Mouse (Mus musculus): Measurements from ENCODE around the gene Gtf3c1.
"Not testable (repeated sequence)": the region's sequence is repeated elsewhere in the genome, so short reads cannot be mapped to it uniquely, and the experiment has no call there.

The Gtf3c1 gene

GRCm38 (mm10) chr7:125707593-125708022, at the start of gene Gtf3c1, which contains the start of gene D430042O09Rik:
TSS of gene Gtf3c1 (minus strand) at chr7:125707780.
TSS of gene D430042O09Rik (plus strand) at chr7:125707888.
- DNase-seq = peak; percentile 100

GRCm38 (mm10) chr7:125756806-125757205, 49.2 kb upstream of the Gtf3c1 start:
- DNase-seq = no peak

DNA sequence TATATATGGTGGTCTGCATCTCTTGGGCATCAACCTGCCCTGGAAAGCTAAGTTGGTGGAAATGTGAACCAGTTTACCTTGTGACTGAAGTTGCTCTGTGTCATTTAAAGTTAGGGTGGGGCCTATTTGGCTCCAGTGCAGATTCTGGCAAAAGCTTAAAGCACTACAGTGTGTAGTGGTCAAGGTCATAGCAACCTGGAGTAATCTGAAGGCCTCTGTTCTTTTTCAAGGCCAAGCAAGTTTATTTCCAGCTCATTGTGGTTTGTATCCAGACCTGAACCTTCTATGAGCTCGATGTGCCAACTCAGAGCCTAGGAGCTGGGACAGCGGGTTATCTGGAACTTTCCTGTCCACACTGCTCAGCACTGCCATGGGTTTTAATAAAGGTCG, 45.7 kb upstream of the Gtf3c1 start:
- no peak for DNase-seq

- DNase-seq = no peak
Observed at GRCm38 (mm10) chr7:125752699-125753325, 45.2 kb upstream of the Gtf3c1 start.

GRCm38 (mm10) chr7:125748186-125748585, 40.6 kb upstream of the Gtf3c1 start:
- DNase-seq = no peak

DNA sequence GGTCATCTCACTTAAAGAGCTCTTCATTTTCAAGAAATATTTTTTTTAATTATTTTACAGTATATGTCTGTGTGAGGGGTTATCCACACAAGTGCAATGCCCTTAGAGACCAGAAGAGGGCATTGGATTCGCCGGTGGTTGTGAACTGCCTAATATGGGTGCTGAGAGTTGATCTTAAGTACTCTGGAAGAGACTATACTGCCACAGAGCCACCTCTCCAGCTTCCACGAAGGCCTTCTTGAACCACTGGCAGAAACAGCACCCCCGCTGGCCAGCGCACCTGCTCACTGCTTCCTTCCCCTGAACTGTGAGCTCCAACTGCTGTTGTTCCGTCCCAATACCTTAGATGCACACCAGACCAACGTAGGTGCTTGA, 39.7 kb upstream of the Gtf3c1 start:
- peak; percentile 26 for DNase-seq

DNA sequence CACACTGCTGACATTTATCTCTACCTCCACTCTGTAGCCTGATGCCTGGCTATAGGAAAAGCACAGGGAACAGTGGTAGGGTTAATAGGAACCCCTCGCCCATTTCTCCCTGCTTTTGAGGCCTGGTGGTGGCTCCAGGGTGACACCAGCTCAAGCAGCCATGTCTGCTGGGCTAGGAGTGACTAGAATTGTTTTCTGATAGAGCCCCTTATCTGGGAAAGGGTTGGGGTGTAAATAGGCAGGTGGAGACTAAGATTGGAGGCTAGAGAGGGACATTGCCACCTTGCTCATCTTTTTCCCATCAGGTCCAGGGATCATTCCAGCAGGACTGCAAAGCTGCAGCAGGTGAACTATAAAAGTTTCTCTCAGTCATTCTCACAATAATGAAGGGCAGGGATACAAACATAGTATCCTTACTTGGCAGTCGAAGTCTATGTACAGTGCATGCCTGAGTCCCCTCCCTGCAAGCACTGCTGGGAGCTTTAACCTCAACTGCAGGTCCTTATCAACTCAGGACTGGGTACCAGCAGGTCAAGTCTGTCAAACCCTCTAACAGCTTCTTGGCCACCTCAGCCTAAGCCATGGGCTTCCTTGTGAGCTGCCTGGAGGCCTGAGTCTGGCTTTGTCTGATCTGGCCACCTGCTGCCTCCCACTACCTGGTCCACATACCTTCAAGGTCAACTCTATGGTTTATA, 39.2 kb upstream of the Gtf3c1 start:
- no peak for DNase-seq

GRCm38 (mm10) chr7:125744774-125745173, 37.2 kb upstream of the Gtf3c1 start:
- DNase-seq = no peak

- peak; percentile 71 for DNase-seq
Observed at GRCm38 (mm10) chr7:125741271-125741703, 33.7 kb upstream of the Gtf3c1 start.

GRCm38 (mm10) chr7:125740521-125740920, 32.9 kb upstream of the Gtf3c1 start:
- no peak for DNase-seq

GRCm38 (mm10) chr7:125736366-125737015, 28.9 kb upstream of the Gtf3c1 start:
- no peak for DNase-seq

DNA sequence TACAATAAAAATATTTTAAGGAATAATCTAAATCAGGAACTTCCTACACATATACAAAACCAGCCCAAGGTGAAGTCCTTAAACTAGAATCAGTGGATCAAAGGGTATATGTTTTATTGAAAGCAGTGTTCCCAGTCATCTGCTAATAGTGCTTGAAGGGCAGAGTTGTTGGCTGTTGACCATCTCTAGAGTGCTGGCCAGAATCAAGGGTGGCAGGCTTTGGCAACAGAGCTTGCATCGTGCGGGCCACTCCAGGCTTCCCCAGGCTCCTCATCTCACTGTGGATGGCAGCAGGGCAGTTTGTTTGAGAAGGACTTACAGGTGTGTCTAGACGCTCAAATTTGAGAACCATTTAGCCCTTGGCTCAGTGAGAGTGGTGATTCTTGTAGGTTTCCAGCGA, 26.2 kb upstream of the Gtf3c1 start:
- no peak for DNase-seq

DNA sequence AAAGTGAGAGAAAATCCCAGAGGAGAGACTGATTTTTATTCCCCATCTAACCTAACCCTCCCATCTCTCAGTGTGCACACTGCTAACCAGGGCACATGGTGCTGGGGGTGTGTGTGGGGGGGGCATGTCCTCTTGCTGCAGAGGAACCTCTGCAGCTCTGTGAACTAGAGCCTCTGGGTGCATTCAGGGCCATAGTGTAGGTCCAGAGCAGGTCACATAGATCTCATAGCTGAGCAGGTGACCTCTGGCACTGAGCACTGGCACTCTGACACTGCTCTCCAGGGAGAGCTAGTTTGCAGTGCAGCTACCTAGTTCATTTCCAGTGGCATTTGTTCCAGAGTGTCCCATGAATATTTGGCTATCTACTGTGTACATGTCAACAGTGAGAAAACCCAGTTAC, 24.1 kb upstream of the Gtf3c1 start:
- no peak for DNase-seq

DNA sequence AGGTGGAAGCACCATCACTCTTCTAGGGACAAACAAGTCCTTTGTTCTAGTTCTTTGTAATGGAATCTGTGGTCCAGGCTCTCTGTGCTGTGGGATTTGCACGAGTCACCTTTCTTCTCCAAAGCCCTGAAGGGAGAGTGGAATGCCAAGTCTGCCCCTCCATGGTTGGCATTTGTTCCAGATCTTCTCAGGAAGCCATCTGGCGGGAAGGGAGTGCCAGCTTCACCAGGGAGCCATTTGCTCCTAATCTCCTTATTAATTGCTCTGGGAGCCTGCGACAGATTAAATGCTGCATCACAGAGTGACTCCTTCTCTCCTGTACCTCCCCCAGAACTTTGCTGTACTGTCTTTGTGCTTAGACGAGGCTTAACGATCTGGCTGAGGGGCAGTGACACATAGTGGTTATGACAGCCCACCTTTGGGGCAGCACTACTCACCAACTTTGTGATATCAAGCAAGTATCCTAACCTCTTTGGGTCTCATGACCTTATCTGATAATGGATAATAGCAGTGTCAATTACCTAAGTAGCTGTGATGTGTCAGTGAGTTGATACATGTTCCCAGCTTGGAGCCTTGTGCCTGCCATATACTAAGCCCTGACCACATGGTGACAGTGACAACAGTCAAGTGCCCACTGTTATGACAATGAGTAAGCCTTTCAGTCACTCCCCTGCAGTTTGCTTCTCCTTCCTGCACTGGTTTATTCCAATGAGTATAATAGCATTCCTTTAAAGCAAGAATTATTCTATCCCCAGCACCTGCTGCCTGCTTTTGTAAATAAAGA, 15.8 kb upstream of the Gtf3c1 start:
- DNase-seq = no peak

GRCm38 (mm10) chr7:125722127-125722526, 14.5 kb upstream of the Gtf3c1 start:
- DNase-seq = peak; percentile 26

GRCm38 (mm10) chr7:125721033-125721432, 13.5 kb upstream of the Gtf3c1 start:
- peak; percentile 31 for DNase-seq

GRCm38 (mm10) chr7:125720370-125720769, 12.8 kb upstream of the Gtf3c1 start:
- no peak for DNase-seq

DNA sequence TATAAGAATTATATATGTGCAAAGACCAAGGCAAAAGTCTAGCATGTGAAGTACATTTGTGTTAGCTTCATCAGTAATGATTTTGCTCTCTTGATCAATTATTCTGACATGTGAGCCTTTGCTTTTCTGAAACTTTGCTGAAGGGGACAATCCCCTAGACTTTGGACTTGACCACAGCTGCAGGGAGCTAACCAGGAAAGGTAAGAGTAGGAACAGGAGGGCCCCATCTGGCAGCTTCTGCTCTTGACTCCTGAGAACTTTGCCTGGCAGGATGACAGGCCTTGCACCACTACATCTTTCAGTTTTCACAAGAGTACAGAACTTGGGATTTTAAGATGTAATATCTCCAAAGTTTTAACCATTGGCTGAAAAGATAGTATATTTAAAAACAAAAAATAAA, 10.0 kb upstream of the Gtf3c1 start:
- DNase-seq = no peak

- DNase-seq = peak; percentile 66
Observed at GRCm38 (mm10) chr7:125716724-125717123, 9.1 kb upstream of the Gtf3c1 start.

GRCm38 (mm10) chr7:125714803-125715202, 7.2 kb upstream of the Gtf3c1 start:
- no peak for DNase-seq

- DNase-seq = not testable (repeated sequence)
Observed at GRCm38 (mm10) chr7:125713542-125714055, 6.0 kb upstream of the Gtf3c1 start.

- no peak for DNase-seq
Observed at GRCm38 (mm10) chr7:125708100-125708499, 520 bp upstream of the Gtf3c1 start.

- DNase-seq = peak; percentile 83
Observed at GRCm38 (mm10) chr7:125707186-125707585, 394 bp downstream of the Gtf3c1 start.
